Mouse (Mus musculus): ENCODE data around the gene Rnf168. TPM values are rescaled to one million over a fixed set of nuclear protein-coding genes. Genes with fewer than 3 reads are reported as not detected.
"Not testable (repeated sequence)": the region's sequence is repeated elsewhere in the genome, so short reads cannot be mapped to it uniquely, and the experiment has no call there.

Rnf168 gene
- total and polyA plus RNA-seq, 2 experiments from 2014 or later = 26.1 to 38.6 TPM

DNA sequence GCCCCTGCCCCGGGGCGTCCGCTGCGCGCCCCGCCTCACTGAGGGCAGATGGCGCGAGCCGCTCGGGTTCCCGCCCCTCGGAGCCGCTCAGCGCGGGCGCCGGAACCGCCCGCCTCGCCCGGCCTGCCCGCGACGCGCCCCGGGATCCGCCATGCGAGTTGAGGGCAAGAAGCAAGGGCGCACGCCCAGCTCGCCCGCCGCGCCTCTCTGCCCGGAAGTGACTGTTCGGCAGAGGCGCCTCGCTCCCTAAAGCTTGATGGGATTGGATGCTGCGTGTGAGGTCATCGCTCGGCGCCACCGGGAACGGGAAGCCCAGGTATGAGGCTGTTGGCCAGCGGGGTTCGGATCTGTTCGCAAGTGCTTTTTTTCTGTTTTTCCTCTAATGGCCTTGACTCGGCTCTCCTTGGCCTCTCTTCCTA lies 30.3 kb upstream of the Rnf168 start, which contains the start of the genes Fbxo45 and Wdr53:
TSS of gene Fbxo45 (minus strand) at position 207 of the 419 bp plus-strand sequence.
TSS of gene Wdr53 (plus strand) at position 276 of the 419 bp plus-strand sequence.
- ATAC-seq = peak; percentile 100
- H3K4me2 ChIP-seq (ENCODE audit: low read depth) = peak within 1 kb of the TSS; percentile 78
- peak within 1 kb of the TSS; percentile 87 for H3K4me3 ChIP-seq (ENCODE audit: low read depth, low read length)
- no peak for TF ChIP-seq CTCF (IDR thresholded peaks at IDR 0.05; ENCODE audit: low read depth)
- no peaks in the 10 kb centered on the region for H3K36me3 ChIP-seq (ENCODE audit: insufficient read depth)
- no peaks in the 10 kb centered on the region for H3K9me3 ChIP-seq (ENCODE audit: low read length)
- DNase-seq = peak; percentile 96
- H3K9ac ChIP-seq = peak within 1 kb of the TSS; percentile 76
- peaks cover 7% of the 10 kb centered on the region for H3K4me1 ChIP-seq (ENCODE audit: insufficient read depth)
- no peaks in the 10 kb centered on the region for H3K27me3 ChIP-seq (ENCODE audit: insufficient read depth, low read length)
- 1% methylated on average over 45 of the region's 48 CpGs for WGBS
- H3K27ac ChIP-seq (ENCODE audit: low read depth, low read length) = peak within 1 kb of the TSS; percentile 93

DNA sequence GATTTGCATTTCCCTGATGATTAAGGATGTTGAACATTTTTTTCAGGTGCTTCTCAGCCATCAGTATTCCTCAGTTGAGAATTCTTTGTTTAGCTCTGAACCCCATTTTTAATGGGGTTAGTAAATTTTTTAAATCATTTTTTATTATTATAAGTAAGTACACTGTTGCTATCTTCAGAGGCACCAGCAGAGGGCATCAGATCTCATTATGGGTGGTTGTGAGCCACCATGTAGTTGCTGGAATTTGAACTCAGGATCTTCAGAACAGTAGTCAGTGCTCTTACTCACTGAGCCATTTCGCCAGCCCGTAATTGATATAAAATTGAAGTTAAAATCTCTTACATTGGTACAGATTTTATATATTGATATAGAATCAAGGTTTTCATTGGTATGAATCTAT lies 13.0 kb upstream of the Rnf168 start:
- not testable (repeated sequence) for H3K9me3 ChIP-seq (ENCODE audit: low read length); ATAC-seq; H3K27me3 ChIP-seq (ENCODE audit: insufficient read depth, low read length); H3K4me3 ChIP-seq (ENCODE audit: low read depth, low read length); H3K27ac ChIP-seq (ENCODE audit: low read depth, low read length); H3K4me1 ChIP-seq (ENCODE audit: insufficient read depth); H3K9ac ChIP-seq; DNase-seq; H3K4me2 ChIP-seq (ENCODE audit: low read depth); H3K36me3 ChIP-seq (ENCODE audit: insufficient read depth)
- TF ChIP-seq CTCF (IDR thresholded peaks at IDR 0.05; ENCODE audit: low read depth) = 0 out of 2 replicates have a peak, but pooled peaks have one; percentile 8
- 93% methylated on average over 2 of the region's 2 CpGs for WGBS

DNA sequence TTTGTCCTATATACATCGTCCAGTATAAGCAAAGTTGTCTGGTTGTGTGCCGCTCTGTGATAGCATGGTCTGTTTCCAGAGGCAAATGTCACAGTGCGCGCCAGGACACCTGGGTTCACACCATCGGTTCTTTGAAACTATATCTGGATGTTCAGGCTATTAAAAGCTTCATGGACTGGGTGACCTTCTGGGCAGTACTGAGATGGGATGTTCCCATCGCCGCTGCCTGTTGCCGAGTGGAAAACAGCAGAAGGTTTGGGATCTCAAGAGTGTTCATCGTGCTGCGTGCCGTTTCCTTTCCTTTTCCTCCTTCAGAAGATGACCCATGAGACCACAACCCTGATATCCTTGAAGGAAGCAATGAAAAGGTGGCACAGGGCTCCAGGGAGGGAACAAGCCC lies 6.0 kb upstream of the Rnf168 start, which contains the start of gene Smco1:
TSS of gene Smco1 (plus strand) at position 178 of the 400 bp plus-strand sequence.
- no peak for DNase-seq
- no peaks in the 10 kb centered on the region for H3K4me1 ChIP-seq (ENCODE audit: insufficient read depth)
- H3K9ac ChIP-seq = no peak within 1 kb of the TSS
- no peak for ATAC-seq
- H3K4me3 ChIP-seq (ENCODE audit: low read depth, low read length) = no peak within 1 kb of the TSS
- H3K27me3 ChIP-seq (ENCODE audit: insufficient read depth, low read length) = no peaks in the 10 kb centered on the region
- no peak for TF ChIP-seq CTCF (IDR thresholded peaks at IDR 0.05; ENCODE audit: low read depth)
- no peak within 1 kb of the TSS for H3K27ac ChIP-seq (ENCODE audit: low read depth, low read length)
- H3K9me3 ChIP-seq (ENCODE audit: low read length) = no peaks in the 10 kb centered on the region
- 89% methylated on average over 11 of the region's 11 CpGs for WGBS
- no peaks in the 10 kb centered on the region for H3K36me3 ChIP-seq (ENCODE audit: insufficient read depth)
- H3K4me2 ChIP-seq (ENCODE audit: low read depth) = no peak within 1 kb of the TSS

DNA sequence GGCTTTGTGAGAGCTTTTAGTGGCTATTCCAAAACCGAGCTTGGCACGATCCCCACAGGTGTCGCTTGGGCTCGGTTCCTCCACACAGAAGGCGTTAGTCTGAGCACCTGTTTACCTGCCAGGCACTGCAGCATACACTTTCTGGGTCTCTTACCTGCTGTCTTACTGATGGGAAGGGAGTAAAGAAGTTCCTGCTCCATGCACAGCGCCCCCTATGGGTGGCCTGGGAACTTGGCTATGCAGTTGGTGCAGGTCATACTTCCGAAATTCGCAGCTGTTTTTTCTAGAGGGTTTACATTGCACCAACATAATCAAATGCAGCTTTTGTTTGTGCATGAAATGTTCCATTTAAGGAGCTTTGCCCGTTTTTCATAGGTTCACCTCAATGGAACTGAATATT lies 3.9 kb upstream of the Rnf168 start:
- peak; percentile 50 for TF ChIP-seq CTCF (IDR thresholded peaks at IDR 0.05; ENCODE audit: low read depth)
- no peaks in the 10 kb centered on the region for H3K4me1 ChIP-seq (ENCODE audit: insufficient read depth)
- WGBS = 57% methylated on average over 9 of the region's 9 CpGs
- DNase-seq = no peak
- H3K4me2 ChIP-seq (ENCODE audit: low read depth) = no peak overlapping the region
- H3K36me3 ChIP-seq (ENCODE audit: insufficient read depth) = no peaks in the 10 kb centered on the region
- H3K4me3 ChIP-seq (ENCODE audit: low read depth, low read length) = no peak overlapping the region
- no peak overlapping the region for H3K27ac ChIP-seq (ENCODE audit: low read depth, low read length)
- no peak overlapping the region for H3K9ac ChIP-seq
- no peak for ATAC-seq
- no peaks in the 10 kb centered on the region for H3K9me3 ChIP-seq (ENCODE audit: low read length)
- no peaks in the 10 kb centered on the region for H3K27me3 ChIP-seq (ENCODE audit: insufficient read depth, low read length)

DNA sequence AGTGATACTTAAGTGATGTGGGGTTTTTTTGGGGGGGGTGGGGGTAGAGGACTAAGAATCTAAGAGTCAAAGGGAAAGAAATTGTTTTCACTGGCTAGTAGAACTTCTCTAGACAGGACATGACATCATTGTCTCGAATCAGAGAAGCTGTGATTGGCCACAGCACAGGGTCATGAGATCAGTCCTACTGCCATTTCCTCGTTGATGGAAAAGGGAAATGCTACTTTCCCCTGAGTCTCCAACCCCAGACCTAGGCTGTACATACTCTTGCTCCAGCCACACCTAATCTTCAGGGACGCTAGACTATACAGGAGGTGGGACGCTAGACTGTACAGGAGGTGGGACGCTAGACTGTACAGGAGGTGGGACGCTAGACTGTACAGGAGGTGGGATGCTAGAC lies 2.2 kb upstream of the Rnf168 start:
- Histone ChIP-seq H3K4me3 (ENCODE audit: low read depth, low read length) (no peak overlapping the region), H3K9ac (no peak overlapping the region), H3K36me3 (ENCODE audit: insufficient read depth) (no peaks in the 10 kb centered on the region), H3K27me3 (ENCODE audit: insufficient read depth, low read length) (no peaks in the 10 kb centered on the region), H3K4me1 (ENCODE audit: insufficient read depth) (0 out of 2 replicates have a peak, but pooled peaks cover 4% of the 10 kb centered on the region), H3K4me2 (ENCODE audit: low read depth) (no peak overlapping the region), H3K27ac (ENCODE audit: low read depth, low read length) (no peak overlapping the region), H3K9me3 (ENCODE audit: low read length) (no peaks in the 10 kb centered on the region)
- WGBS = 95% methylated on average over 6 of the region's 6 CpGs
- TF ChIP-seq CTCF (IDR thresholded peaks at IDR 0.05; ENCODE audit: low read depth) = no peak
- no peak for DNase-seq
- no peak for ATAC-seq

DNA sequence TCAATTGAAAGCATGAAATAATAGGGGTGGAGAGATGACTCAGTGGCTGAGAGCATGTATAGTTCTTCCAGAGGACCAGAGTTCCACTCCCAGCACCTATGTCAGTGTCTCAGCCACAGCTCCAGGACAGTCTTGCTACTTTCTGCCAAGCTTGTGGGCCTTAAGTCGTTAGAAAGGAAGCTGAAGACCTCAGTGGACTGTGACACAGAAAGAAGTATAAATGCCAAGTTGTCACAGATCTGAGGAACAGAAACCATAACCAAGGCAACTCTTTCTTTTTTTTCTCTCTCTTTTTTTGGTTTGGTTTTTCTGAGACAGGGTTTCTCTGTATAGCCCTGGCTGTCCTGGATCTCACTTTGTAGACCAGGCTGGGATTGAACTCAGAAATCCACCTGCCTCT lies 1.4 kb upstream of the Rnf168 start:
- no peak overlapping the region for H3K9ac ChIP-seq
- ATAC-seq (no peak), DNase-seq (no peak)
- H3K9me3 ChIP-seq (ENCODE audit: low read length) = no peaks in the 10 kb centered on the region
- H3K4me3 ChIP-seq (ENCODE audit: low read depth, low read length) = no peak overlapping the region
- no peaks in the 10 kb centered on the region for H3K27me3 ChIP-seq (ENCODE audit: insufficient read depth, low read length)
- WGBS = 68% methylated on average over 1 of the region's 1 CpGs
- no peak overlapping the region for H3K27ac ChIP-seq (ENCODE audit: low read depth, low read length)
- H3K4me1 ChIP-seq (ENCODE audit: insufficient read depth) = 0 out of 2 replicates have a peak, but pooled peaks cover 4% of the 10 kb centered on the region
- H3K36me3 ChIP-seq (ENCODE audit: insufficient read depth) = no peaks in the 10 kb centered on the region
- no peak overlapping the region for H3K4me2 ChIP-seq (ENCODE audit: low read depth)
- TF ChIP-seq CTCF (IDR thresholded peaks at IDR 0.05; ENCODE audit: low read depth) = no peak

DNA sequence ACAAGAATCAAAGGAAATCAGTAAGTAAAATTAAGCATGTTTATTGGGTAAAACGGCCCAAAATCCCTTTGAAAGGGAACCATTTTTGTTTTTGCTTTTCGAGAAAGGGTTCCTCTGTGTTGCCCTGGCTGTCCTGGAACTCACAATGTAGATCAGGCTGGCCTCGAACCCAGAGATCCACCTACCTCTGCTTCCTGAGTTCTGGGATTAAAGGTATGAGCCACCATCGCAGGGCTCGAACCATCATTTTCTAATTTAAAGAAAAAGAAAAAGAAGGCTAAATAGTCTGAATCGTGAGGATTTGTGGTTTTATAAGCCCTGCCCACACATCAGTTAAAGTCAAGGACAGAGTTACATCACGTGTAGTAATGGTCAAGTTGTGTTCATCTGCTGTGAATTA lies 1.1 kb downstream of the Rnf168 start:
- H3K27ac ChIP-seq (ENCODE audit: low read depth, low read length) = peak overlapping the region; percentile 93; the same call in 1 of the 2 replicates
- no peak for TF ChIP-seq CTCF (IDR thresholded peaks at IDR 0.05; ENCODE audit: low read depth)
- 0 out of 2 replicates have a peak, but pooled peaks cover 4% of the 10 kb centered on the region for H3K4me1 ChIP-seq (ENCODE audit: insufficient read depth)
- no peaks in the 10 kb centered on the region for H3K27me3 ChIP-seq (ENCODE audit: insufficient read depth, low read length)
- H3K36me3 ChIP-seq (ENCODE audit: insufficient read depth) = no peaks in the 10 kb centered on the region
- H3K4me3 ChIP-seq (ENCODE audit: low read depth, low read length) = peak overlapping the region; percentile 87
- ATAC-seq (no peak), DNase-seq (no peak)
- peak overlapping the region; percentile 79 for H3K9ac ChIP-seq
- WGBS = 51% methylated on average over 7 of the region's 7 CpGs
- H3K4me2 ChIP-seq (ENCODE audit: low read depth) = peak overlapping the region; percentile 45
- no peaks in the 10 kb centered on the region for H3K9me3 ChIP-seq (ENCODE audit: low read length)

Data from forebrain, postnatal 0 days (tissue).